Mouse (Mus musculus) CH12.LX (cell line): Measurements from ENCODE around the gene Lrp6.

Experiments
- CTCF ChIP-seq, 2 experiments: IDR thresholded peaks in 1 of 2; conservative IDR thresholded peaks in 1 of 2; 2 replicates each; pipeline ENCODE4 v1.5.1; 2011 to 2012; ENCODE audit warnings: low read depth in 2 of 2, low read length in 2 of 2, improper control_type of control experiment in 1 of 2, inconsistent platforms in 1 of 2, mild to moderate bottlenecking in 1 of 2, moderate library complexity in 1 of 2
- ETS1 ChIP-seq: conservative IDR thresholded peaks from 2 replicates; pipeline ENCODE4 v1.6.1; 2012; ENCODE audit warnings: low read depth, mild to moderate bottlenecking, inconsistent platforms, low read length, improper control_type of control experiment, moderate library complexity
- MAFK ChIP-seq: IDR thresholded peaks from 2 replicates; pipeline ENCODE4 v1.6.1; 2011; ENCODE audit warnings: low read length, improper control_type of control experiment; ENCODE audit not compliant: insufficient replicate concordance

DNA sequence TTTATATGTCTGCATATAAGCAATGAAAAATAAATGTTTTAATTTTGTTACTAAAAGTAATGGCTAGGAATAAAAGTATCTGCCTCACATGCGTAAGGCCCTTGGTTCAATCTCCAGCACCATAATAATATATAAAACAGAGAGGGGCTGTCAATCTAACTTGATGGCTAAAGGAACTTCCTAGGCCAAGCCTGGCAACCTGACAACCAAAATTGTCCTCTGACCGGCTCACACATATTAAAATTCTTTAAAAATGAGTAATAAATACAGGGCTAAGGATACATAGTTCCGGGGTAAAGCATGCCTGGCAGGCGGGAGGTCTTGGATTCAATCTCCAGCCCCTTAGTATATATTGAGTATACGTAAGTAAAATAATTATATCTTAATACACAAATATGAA lies 48.3 kb downstream of the Lrp6 start:
- TF ChIP-seq ETS1 (no peak), CTCF (conservative IDR thresholded peaks at IDR 0.05 in 1 of 2, IDR thresholded peaks at IDR 0.05 in 1 of 2; ENCODE audit: low read depth in 2 of 2, low read length in 2 of 2) (no peak), MAFK (no peak)
